Mouse (Mus musculus): Measurements from ENCODE around the gene Tgfbr2. TPM values are rescaled to one million over a fixed set of nuclear protein-coding genes. Genes with fewer than 3 reads are reported as not detected.

Tgfbr2 gene
- polyA plus RNA-seq, 1 experiment = 27.2 TPM

- no peak overlapping the region for H3K4me3 ChIP-seq (ENCODE audit: low read depth, low read length)
- TF ChIP-seq POLR2A (IDR thresholded peaks at IDR 0.05; ENCODE audit: low read depth, low read length) (no peak), CTCF (IDR thresholded peaks at IDR 0.05; ENCODE audit: extremely low read depth, insufficient read length, insufficient replicate concordance, low read depth, low read length) (no peak)
- no peaks in the 10 kb centered on the region for H3K36me3 ChIP-seq (ENCODE audit: control insufficient read depth, insufficient read depth, low read length)
- H3K4me1 ChIP-seq (ENCODE audit: control insufficient read depth, insufficient read depth, insufficient read length, low read length) = peaks cover 8% of the 10 kb centered on the region
- no peaks in the 10 kb centered on the region for H3K27me3 ChIP-seq (ENCODE audit: control insufficient read depth, insufficient read depth, low read length)
- H3K27ac ChIP-seq (ENCODE audit: insufficient read depth, low read depth, low read length) = peak overlapping the region; percentile 21; the same call in 1 of the 2 replicates
- 33% methylated on average over 16 of the region's 16 CpGs for WGBS
Observed at GRCm38 (mm10) chr9:116208169-116208904, 33.2 kb upstream of the Tgfbr2 start.

GRCm38 (mm10) chr9:116206901-116207300, 31.7 kb upstream of the Tgfbr2 start:
- Histone ChIP-seq H3K4me3 (ENCODE audit: low read depth, low read length) (no peak overlapping the region), H3K4me1 (ENCODE audit: control insufficient read depth, insufficient read depth, insufficient read length, low read length) (peaks cover 8% of the 10 kb centered on the region; the same call in 1 of the 2 replicates), H3K27me3 (ENCODE audit: control insufficient read depth, insufficient read depth, low read length) (no peaks in the 10 kb centered on the region), H3K36me3 (ENCODE audit: control insufficient read depth, insufficient read depth, low read length) (no peaks in the 10 kb centered on the region), H3K27ac (ENCODE audit: insufficient read depth, low read depth, low read length) (no peak overlapping the region)
- TF ChIP-seq CTCF (IDR thresholded peaks at IDR 0.05; ENCODE audit: extremely low read depth, insufficient read length, insufficient replicate concordance, low read depth, low read length) = no peak
- TF ChIP-seq POLR2A (IDR thresholded peaks at IDR 0.05; ENCODE audit: low read depth, low read length) = no peak
- 36% methylated on average over 2 of the region's 2 CpGs for WGBS

- TF ChIP-seq CTCF (IDR thresholded peaks at IDR 0.05; ENCODE audit: extremely low read depth, insufficient read length, insufficient replicate concordance, low read depth, low read length) (no peak), POLR2A (IDR thresholded peaks at IDR 0.05; ENCODE audit: low read depth, low read length) (no peak)
- no peak overlapping the region for H3K4me3 ChIP-seq (ENCODE audit: low read depth, low read length)
- no peak overlapping the region for H3K27ac ChIP-seq (ENCODE audit: insufficient read depth, low read depth, low read length)
- WGBS = 94% methylated on average over 1 of the region's 1 CpGs
- H3K27me3 ChIP-seq (ENCODE audit: control insufficient read depth, insufficient read depth, low read length) = no peaks in the 10 kb centered on the region
- H3K36me3 ChIP-seq (ENCODE audit: control insufficient read depth, insufficient read depth, low read length) = no peaks in the 10 kb centered on the region
- peaks cover 7% of the 10 kb centered on the region; the same call in 1 of the 2 replicates for H3K4me1 ChIP-seq (ENCODE audit: control insufficient read depth, insufficient read depth, insufficient read length, low read length)
Observed at GRCm38 (mm10) chr9:116203675-116204074, 28.5 kb upstream of the Tgfbr2 start.

DNA sequence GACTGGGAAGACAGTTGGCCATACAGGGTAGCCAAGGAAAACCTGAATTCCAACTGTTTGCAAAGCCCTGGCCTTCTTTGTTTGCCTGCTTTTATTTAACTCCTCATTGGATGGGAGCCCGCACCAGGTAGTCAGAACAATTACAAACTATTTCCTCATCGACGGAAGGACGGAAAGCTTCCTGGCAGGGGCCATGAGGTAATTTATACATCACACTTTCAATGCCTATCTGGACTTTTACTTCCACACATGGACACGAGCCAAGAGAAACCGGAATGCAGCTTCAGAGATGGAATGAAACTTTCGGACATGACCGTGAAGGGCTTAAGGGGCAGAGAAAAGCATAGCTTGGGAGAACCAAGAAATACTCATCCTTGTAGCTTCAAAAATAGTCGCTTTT, 24.0 kb upstream of the Tgfbr2 start:
- H3K27me3 ChIP-seq (ENCODE audit: control insufficient read depth, insufficient read depth, low read length) = no peaks in the 10 kb centered on the region
- 30% methylated on average over 9 of the region's 9 CpGs for WGBS
- no peak for TF ChIP-seq CTCF (IDR thresholded peaks at IDR 0.05; ENCODE audit: extremely low read depth, insufficient read length, insufficient replicate concordance, low read depth, low read length)
- H3K4me3 ChIP-seq (ENCODE audit: low read depth, low read length) = no peak overlapping the region
- H3K36me3 ChIP-seq (ENCODE audit: control insufficient read depth, insufficient read depth, low read length) = no peaks in the 10 kb centered on the region
- peaks cover 5% of the 10 kb centered on the region for H3K4me1 ChIP-seq (ENCODE audit: control insufficient read depth, insufficient read depth, insufficient read length, low read length)
- no peak overlapping the region for H3K27ac ChIP-seq (ENCODE audit: insufficient read depth, low read depth, low read length)

DNA sequence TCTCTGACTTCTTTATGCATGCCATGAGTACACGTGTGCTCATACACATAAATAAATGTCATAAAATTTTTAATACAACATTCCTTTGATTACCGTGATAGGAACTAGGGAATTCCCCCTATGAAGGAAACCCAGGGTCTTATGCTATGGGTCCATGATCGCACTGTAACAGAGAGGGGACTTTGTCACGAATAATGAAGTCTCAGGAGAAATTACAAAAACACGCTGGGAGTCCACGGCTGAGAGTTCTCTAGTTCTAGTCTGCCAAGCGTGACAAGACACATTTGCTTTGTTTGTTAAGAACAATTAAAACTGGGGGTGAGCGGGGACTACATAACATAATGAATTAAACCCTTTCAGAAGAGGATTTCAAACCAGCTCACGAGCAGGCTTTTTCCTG, 23.3 kb upstream of the Tgfbr2 start:
- WGBS = 45% methylated on average over 9 of the region's 9 CpGs
- no peak overlapping the region for H3K4me3 ChIP-seq (ENCODE audit: low read depth, low read length)
- no peak overlapping the region for H3K27ac ChIP-seq (ENCODE audit: insufficient read depth, low read depth, low read length)
- no peaks in the 10 kb centered on the region for H3K27me3 ChIP-seq (ENCODE audit: control insufficient read depth, insufficient read depth, low read length)
- no peaks in the 10 kb centered on the region for H3K36me3 ChIP-seq (ENCODE audit: control insufficient read depth, insufficient read depth, low read length)
- no peak for TF ChIP-seq CTCF (IDR thresholded peaks at IDR 0.05; ENCODE audit: extremely low read depth, insufficient read length, insufficient replicate concordance, low read depth, low read length)
- no peak for TF ChIP-seq POLR2A (IDR thresholded peaks at IDR 0.05; ENCODE audit: low read depth, low read length)
- peaks cover 11% of the 10 kb centered on the region for H3K4me1 ChIP-seq (ENCODE audit: control insufficient read depth, insufficient read depth, insufficient read length, low read length)

GRCm38 (mm10) chr9:116197491-116198170, 22.5 kb upstream of the Tgfbr2 start:
- 91% methylated on average over 11 of the region's 11 CpGs for WGBS
- H3K36me3 ChIP-seq (ENCODE audit: control insufficient read depth, insufficient read depth, low read length) = no peaks in the 10 kb centered on the region
- peaks cover 13% of the 10 kb centered on the region for H3K4me1 ChIP-seq (ENCODE audit: control insufficient read depth, insufficient read depth, insufficient read length, low read length)
- TF ChIP-seq POLR2A (IDR thresholded peaks at IDR 0.05; ENCODE audit: low read depth, low read length) (no peak), CTCF (IDR thresholded peaks at IDR 0.05; ENCODE audit: extremely low read depth, insufficient read length, insufficient replicate concordance, low read depth, low read length) (no peak)
- no peak overlapping the region for H3K27ac ChIP-seq (ENCODE audit: insufficient read depth, low read depth, low read length)
- H3K27me3 ChIP-seq (ENCODE audit: control insufficient read depth, insufficient read depth, low read length) = no peaks in the 10 kb centered on the region
- H3K4me3 ChIP-seq (ENCODE audit: low read depth, low read length) = no peak overlapping the region

- H3K36me3 ChIP-seq (ENCODE audit: control insufficient read depth, insufficient read depth, low read length) = no peaks in the 10 kb centered on the region
- no peak overlapping the region for H3K27ac ChIP-seq (ENCODE audit: insufficient read depth, low read depth, low read length)
- no peaks in the 10 kb centered on the region for H3K27me3 ChIP-seq (ENCODE audit: control insufficient read depth, insufficient read depth, low read length)
- TF ChIP-seq CTCF (IDR thresholded peaks at IDR 0.05; ENCODE audit: extremely low read depth, insufficient read length, insufficient replicate concordance, low read depth, low read length) (no peak), POLR2A (IDR thresholded peaks at IDR 0.05; ENCODE audit: low read depth, low read length) (no peak)
- WGBS = 30% methylated on average over 4 of the region's 4 CpGs
- no peak overlapping the region for H3K4me3 ChIP-seq (ENCODE audit: low read depth, low read length)
- peaks cover 31% of the 10 kb centered on the region for H3K4me1 ChIP-seq (ENCODE audit: control insufficient read depth, insufficient read depth, insufficient read length, low read length)
Observed at GRCm38 (mm10) chr9:116193889-116194450, 18.8 kb upstream of the Tgfbr2 start.

All from small intestine, adult 2 months (tissue).